Mouse (Mus musculus): Measurements from ENCODE around the gene Syde1.

Syde1 gene

GRCm38 (mm10) chr10:78575690-78576089 is 16.1 kb downstream of the Syde1 start:
- in situ Hi-C loops (cut with MboI) = no loop called here

GRCm38 (mm10) chr10:78575105-78575632 is 16.6 kb downstream of the Syde1 start:
- in situ Hi-C loops (cut with MboI) = no loop called here

GRCm38 (mm10) chr10:78574250-78575104 is 17.3 kb downstream of the Syde1 start, which contains the start of gene Ilvbl:
Gene Ilvbl, plus strand, starts transcription at chr10:78574346.
- in situ Hi-C loops (cut with MboI) = no loop called here

GRCm38 (mm10) chr10:78573226-78573625 is 18.5 kb downstream of the Syde1 start:
- in situ Hi-C loops (cut with MboI) = no loop called here

- in situ Hi-C loops (cut with MboI) = no loop called here
These were observed 20.9 kb downstream of the Syde1 start for GRCm38 (mm10) chr10:78570897-78571296.

- in situ Hi-C loops (cut with MboI) = no loop called here
These were observed 21.3 kb downstream of the Syde1 start for GRCm38 (mm10) chr10:78570416-78570815.

GRCm38 (mm10) chr10:78569686-78570085 is 22.1 kb downstream of the Syde1 start:
- in situ Hi-C loops (cut with MboI) = no loop called here

- in situ Hi-C loops (cut with MboI) = no loop called here
These were observed 22.6 kb downstream of the Syde1 start for GRCm38 (mm10) chr10:78569191-78569590.

- in situ Hi-C loops (cut with MboI) = no loop called here
These were observed 26.7 kb downstream of the Syde1 start for GRCm38 (mm10) chr10:78565070-78565469.

- in situ Hi-C loops (cut with MboI) = no loop called here
These were observed 50.8 kb downstream of the Syde1 start for GRCm38 (mm10) chr10:78540943-78541342.

Measured in mature B cell (primary cell).